Mouse (Mus musculus): ENCODE results near the gene 5430419D17Rik.

Gene 5430419D17Rik

DNA sequence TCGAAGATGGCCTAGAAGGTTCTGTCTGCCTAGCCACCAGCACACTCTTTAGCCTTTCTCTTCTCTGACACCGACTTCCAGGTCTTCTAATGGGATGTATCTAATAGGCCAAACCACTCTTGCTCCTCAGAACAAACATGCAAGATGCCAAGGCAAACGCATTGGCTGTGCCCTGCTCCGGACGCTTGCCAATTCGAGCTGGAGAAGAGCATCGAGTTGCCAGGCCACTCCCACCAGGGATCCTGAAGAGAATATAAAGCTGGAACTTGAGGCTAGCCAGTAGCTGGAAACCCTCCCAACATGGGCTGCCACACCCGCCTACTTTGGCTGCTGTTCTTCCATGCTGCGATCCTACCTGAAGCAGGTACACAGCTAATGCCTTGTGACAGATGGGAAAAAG is at the start of gene 5430419D17Rik:
5430419D17Rik (plus strand) TSS at position 282 of the 400 bp plus-strand sequence.
- CTCF ChIA-PET: no interaction called here

DNA sequence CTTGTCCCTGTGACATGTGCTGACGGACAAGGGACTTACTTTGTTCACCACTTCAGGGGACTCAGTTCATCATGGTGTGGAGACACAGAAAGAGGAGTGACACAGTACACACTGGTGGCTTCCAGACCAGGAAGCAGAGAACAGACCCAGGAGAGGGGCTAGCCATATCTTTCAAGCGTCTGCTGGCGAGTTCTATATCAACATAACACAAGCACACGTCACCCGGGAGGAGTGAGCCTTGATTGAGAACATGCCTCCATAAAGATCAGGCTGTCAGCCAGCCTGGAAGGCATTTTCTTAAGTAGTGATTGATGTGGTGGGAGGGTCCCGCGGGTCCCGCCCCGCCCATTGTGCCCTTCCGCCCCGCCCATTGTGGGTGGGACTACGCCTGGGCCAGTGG is 44.2 kb upstream of the 5430419D17Rik start:
- CTCF ChIA-PET: no interaction called here

DNA sequence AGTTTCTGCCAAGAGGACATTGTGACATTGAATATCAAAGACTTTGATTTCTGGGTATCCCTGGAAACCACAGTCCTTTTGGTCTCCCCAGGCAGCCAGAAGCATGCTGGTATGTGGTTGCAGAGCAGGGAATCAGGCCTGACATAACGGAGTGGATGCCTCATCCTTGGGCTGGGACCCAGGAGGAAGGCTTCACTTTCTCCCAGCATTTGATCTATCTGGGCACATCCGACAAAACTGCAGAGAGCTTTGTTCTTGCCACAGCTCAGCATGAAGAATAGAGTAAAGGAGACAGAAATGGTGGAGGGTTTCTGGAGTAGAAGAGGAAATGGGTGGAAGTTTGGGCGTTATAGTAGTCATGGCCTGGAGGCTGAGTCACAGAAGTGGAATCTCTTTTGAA is 41.0 kb upstream of the 5430419D17Rik start:
- CTCF ChIA-PET: no interaction called here

DNA sequence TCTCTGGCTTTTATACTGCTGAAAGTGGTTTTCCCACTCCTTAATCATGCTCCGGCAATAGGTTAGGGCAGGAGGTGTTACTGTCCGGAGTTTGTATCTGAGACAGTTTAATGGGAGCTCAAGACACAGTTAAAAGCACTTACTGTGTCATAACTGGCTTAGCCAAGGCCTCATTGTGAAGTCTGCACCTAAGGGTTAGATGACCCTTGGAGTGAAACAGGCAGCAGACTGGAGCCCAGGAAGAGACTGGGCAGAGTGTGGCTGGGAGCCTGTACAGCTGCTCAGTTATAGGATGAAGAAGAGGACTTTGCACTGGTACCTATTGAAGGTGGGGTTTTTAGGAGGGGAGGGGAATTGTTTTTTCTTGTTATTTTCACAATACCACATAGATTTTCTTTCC is 28.0 kb upstream of the 5430419D17Rik start, which contains the start of gene 4933402N03Rik:
4933402N03Rik (minus strand) TSS at position 101 of the 400 bp plus-strand sequence.
- CTCF ChIA-PET: no interaction called here

GRCm38 (mm10) chr7:131150179-131150578 is 24.0 kb upstream of the 5430419D17Rik start:
- CTCF ChIA-PET: no interaction called here

DNA sequence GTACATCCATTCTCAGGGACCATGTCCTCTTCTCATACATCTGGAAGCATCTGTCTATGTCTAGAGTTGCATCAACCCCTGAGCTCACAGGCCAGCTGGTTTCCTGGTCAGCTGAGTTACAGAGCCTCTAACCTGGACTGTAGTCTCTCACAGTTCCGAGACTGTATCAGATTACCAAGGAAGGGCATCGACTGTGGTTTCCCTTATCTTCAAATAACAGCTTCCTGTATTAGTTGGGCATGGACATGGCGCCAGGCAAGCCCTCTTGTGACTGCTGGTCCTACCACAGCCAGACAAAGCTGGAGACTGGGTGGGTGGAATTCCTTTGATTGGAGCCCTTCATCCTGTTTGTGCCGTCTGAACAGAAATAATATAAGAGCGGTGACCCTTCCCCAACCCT is 21.2 kb upstream of the 5430419D17Rik start:
- CTCF ChIA-PET: no interaction called here

DNA sequence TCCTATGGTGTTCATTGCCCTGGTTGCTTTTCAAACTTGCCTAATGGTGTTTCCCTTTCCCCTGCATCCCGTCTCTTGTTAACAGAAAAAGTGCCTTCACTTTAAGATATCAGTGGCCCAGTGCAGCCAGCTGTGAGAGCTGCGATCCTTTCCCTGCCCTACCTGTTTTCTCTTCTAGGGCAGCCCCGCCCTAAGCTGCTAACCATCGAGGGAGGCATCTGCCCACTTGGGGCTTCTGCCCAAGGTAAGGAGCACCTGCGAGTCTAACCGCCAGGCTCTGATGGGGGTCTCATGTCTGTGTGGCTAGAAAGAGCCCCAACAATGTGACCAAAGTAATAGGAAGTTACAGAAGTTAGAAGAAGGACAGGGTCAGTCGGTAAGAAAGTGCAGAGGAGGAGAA is 12.0 kb upstream of the 5430419D17Rik start:
- CTCF ChIA-PET: no interaction called here

GRCm38 (mm10) chr7:131167771-131168170 is 6.4 kb upstream of the 5430419D17Rik start:
- CTCF ChIA-PET: no interaction called here

DNA sequence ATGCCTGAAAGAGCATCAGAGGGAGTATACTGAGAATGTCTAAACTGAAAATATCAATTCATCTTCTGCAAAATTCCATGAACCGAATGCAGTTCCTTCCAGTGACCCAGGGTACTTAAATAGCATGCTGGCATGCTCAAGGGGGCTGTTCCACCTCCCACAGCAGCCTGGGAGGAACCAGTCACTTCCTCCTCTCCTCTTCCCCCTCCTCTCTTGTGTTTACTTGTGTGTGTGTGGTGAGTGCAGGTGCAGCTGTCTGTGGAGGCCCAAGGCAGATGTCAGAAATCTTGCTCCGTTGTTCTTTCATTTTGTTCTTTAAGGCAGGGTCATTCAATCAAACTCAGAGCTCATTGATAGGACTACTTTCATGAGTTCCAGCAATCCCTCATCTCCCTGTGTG is 5.1 kb upstream of the 5430419D17Rik start:
- CTCF ChIA-PET: no interaction called here

- CTCF ChIA-PET: no interaction called here
Measured at GRCm38 (mm10) chr7:131182685-131183084, 8.5 kb downstream of the 5430419D17Rik start.

DNA sequence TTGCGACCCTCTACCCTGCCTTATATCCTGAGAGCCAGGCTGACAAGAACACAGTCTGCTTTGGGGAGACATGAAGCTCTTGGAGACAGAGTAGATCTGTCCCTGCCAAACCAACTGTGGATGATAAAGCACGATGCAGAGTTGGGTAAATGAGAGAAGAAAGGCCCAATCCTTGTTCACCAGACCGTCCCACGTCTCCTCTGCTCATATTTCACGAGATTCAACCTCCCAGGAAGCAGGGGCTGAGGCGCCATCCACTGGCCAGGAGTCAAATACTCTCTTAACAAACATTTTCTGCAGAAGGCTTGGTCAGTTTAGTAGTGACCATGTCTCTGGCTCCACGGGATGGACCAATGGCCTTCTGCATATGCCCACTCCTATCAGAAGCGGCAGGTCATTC is 10.1 kb downstream of the 5430419D17Rik start:
- CTCF ChIA-PET: no interaction called here

DNA sequence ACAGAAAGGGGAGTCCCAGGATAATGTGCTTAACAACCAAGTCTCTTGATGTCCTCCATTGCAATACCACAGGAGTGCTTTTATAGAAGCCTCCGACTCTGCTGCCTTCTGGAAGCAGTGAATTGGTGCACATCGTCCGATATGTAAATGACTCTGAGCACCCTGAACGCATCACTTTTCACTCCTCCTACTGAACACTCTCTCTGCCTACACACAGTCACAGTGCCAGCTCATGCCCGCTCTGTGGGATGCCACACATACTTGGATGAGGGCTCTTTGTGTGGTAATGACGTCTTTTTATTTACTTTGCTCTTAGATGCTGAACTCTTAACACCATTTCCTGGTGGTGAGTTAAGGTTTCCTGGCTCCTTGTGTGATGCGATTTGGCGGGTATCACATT is 12.8 kb downstream of the 5430419D17Rik start:
- CTCF ChIA-PET: no interaction called here

DNA sequence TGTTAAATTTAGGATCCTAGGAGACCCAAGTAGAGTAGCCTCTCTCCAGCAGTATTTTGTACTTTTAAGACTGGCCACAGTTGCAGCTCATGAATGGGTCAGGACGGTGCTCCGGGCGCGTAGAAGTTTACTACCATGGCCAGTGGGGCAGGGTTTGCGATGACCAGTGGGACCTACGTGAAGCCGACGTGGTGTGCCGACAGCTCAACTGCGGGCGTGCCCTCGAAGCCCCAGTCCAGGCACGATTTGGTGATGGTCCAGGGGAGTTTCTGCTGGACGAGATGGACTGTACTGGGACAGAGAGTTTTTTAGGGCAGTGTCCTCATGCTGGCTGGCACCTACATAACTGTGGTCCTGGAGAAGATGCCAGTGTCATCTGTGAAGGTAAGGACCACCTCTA is 13.8 kb downstream of the 5430419D17Rik start:
- CTCF ChIA-PET: no interaction called here

DNA sequence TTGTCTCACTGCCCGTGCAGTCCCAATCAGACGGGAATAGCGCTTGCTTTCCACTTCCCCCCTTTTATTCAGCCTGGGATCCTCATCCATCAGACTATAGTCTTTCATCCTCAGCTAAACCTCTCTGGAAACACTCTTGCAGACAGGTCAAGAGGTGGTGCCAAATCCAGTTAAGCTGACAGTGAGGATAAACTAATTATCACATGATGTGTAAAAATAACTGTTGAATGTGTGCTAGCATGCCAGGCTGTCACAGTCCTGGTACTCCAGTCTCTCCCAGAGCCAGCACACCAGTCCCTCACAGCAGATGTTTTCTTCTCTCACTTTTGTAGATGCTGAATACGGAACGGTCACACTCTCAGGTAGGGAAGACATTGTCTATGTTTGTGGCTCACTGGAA is 48.9 kb downstream of the 5430419D17Rik start:
- CTCF ChIA-PET: no interaction called here

DNA sequence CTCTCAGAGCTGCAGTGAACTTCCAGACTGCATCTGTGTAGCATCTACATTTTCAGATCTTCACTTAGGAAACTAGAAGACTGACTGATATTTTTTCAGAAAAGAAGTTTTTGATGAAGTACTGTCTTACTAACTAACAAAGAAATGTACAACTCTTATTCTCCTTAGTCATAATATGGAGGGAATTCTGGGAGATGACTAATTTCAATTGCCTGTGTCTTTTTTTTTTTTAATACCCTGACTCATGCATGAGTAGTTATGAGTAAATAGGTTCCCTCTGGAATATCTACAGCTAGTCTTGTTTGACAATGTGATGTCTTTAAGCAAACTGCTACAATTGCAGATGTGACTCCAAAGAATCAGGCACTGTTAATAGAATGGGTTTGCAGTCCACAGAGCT is 61.9 kb downstream of the 5430419D17Rik start:
- CTCF ChIA-PET: no interaction called here

DNA sequence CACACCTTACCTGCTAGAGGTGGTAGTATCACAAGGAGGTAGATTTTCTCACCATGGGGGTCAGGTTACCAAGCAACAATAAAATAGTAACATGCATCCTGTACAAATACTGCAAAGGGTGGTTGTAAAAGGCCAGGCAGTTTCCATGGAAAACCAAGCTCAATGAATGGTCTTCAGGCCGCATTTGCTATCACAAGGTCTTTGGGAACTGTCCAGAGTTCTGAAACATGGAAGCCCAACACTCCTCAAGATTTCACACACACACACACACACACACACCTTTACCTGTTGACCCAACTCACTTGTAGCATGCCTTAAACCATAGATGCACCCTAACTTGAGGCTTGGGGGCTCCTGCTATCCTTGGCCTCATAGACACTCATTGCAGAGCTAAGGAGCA is 70.8 kb downstream of the 5430419D17Rik start:
- CTCF ChIA-PET: no interaction called here

DNA sequence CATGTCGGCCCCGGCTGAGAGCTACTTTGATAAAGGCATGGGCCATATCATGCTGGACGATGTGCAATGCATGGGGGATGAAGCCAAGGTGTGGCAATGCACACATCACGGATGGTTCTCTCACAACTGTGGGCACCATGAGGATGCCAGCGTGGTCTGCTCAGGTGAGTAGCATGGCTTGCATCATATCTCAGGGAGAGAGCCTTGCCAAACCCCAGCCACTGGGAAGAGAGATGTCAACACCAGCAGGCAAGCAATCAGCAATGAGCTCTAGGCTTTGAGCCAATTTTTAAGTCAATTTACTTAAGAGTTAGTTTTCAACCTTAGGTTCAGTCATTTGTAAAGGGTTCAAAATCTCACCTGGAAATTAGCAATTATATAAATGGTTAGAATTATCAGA is 82.6 kb downstream of the 5430419D17Rik start:
- CTCF ChIA-PET: no interaction called here

GRCm38 (mm10) chr7:131257309-131257708 is 83.1 kb downstream of the 5430419D17Rik start:
- CTCF ChIA-PET: no interaction called here

DNA sequence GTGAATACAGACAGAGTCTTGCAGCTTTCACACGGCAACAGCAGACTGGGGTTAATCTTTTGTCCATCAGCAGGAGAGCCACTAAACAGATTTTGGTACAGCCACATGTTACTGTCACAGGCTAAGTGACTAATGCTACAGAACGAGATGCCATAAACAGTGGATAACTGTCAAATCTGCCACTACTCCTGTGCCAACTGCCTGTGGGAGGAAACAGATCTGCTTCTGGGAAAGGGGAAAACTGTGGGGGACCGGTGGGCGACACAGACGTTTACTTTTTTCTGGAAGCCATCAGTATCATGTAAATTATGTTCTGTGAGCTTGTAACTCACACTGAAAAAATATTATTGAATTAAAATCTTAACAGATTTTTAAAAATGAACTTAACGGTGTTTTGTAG is 86.7 kb downstream of the 5430419D17Rik start:
- CTCF ChIA-PET: no interaction called here

DNA sequence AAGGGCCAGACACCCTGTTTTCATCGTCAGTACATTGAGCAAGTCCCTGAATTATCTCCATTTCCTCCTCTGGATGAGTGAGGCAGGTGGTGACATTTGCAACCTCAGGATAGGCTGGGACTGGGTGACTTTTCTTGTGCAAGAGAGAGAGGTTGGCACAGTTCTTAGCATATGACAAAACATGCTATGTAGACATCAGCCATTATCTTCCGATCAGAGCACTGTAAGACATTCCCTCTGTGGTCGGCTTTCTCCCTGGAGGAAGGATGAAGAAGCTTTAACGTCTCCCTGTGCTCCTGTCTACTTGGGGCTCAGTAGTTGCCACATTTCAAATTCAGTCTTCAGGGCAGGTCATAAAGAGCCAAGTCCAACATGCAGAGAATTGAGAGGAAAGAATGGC is 90.0 kb downstream of the 5430419D17Rik start:
- CTCF ChIA-PET: no interaction called here

GRCm38 (mm10) chr7:131265851-131266250 is 91.6 kb downstream of the 5430419D17Rik start:
- CTCF ChIA-PET: no interaction called here

GRCm38 (mm10) chr7:131297151-131297550 is 122.9 kb downstream of the 5430419D17Rik start:
- CTCF ChIA-PET: no interaction called here

DNA sequence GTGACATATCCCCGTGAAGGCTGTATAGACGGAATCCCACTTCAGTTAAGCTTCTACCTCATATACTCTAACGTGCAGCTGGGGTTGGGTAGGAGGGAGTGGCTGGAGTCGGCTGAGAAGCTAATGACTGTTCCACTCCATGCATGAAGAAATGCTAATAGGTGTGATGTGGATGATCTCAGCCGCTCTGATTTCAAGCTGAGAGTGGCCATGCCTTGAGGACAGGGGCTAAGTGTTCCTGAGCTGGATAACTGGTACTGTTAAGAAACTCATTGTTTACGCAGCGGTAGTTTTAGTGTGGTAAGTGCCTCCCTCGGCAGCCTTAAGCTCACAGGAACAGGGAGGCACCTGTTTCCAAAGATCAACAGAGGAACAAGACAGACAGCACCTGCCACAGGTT is 129.1 kb downstream of the 5430419D17Rik start:
- CTCF ChIA-PET: no interaction called here

GRCm38 (mm10) chr7:131306733-131307132 is 132.5 kb downstream of the 5430419D17Rik start:
- CTCF ChIA-PET: no interaction called here

DNA sequence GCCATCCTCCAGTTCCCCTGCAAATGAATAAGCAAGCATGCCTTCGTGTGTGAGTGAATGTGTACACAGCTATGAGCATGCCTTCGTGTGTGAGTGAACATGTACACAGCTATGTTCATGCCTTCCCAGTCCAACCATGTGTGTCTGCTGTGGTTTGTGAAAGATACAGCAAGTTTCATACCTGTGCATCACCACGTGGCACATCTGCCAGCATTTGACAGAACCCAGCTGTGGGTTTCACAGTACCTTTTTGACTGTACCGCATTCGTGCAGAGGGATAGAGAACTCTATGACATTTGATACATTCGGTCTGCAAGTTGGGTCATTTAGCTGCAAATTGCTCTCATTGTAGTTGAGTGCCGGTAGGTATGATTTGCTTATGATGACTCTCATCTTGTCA is 140.3 kb downstream of the 5430419D17Rik start:
- CTCF ChIA-PET: no interaction called here

Data from spleen, embryonic (tissue).